Mouse (Mus musculus) right cerebral cortex, adult 18-20 months (tissue): ENCODE data around the gene Orai1.

Experiments used
- DNase-seq: peaks from one replicate; pipeline ENCODE4 v3.0.0; 2022; ENCODE audit warnings: mixed read lengths

Gene Orai1

GRCm38 (mm10) chr5:122997205-122998204 is 17.4 kb upstream of the Orai1 start:
- peak; percentile 80 for DNase-seq

DNA sequence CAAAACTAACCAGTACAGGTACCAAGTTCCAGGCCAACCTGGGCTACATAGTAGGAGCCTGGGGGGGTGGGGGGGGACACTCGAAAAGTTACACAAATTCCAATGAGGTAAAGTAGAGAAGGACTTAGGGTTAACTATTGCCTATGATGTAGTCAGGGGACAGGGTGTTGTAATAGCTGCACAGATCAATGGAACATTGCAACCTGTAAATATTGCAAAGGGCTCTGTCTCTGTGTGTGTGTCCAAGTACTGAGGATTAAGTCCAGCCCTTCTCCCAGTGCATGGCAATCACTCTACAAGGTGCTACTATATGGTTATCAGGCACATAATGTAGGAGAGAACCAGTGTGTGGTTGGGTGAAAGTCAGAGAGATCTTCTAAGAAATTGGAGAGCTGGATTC is 14.0 kb upstream of the Orai1 start:
- DNase-seq: no peak

GRCm38 (mm10) chr5:123005716-123006592 is 8.9 kb upstream of the Orai1 start:
- DNase-seq: no peak

- DNase-seq: peak; percentile 50
Measured at GRCm38 (mm10) chr5:123008877-123009493, 5.9 kb upstream of the Orai1 start.

DNA sequence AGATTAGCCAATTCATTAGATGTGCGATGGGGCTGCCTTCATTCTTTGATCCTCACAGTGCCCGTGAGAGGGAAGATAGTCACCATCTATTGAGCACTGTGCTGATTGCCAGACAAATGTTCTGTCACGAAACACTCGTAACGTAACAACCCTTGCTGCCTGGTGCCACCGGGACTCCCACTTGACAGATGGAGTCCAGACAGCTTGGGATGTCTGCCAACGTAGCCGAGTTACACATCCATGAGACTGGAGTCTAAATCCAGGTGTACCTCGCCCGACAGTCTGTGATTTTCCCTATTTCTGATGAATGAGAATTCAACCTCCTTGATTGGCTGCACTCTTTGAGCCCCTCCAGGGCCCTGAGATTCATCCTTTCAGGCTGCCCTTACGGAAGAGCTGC is 5.0 kb upstream of the Orai1 start:
- DNase-seq: peak; percentile 44

DNA sequence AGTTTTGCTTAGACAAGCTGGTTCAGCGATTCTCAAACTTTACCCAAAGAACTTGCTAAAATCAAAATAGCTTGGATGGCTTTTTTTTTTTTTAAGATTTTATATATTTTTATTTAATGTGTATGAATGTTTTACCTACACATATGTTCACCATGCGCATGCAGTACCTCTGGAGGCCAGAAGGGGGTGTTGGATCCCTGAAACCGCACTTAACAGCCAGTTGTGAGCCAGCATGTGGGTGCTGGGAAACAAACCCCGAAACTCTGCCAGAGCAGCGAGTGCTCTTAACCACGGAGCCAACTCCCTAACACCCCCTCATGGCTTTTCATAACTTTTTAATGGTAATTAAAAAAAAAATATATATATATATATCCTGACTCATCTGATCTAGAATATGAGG is 4.1 kb upstream of the Orai1 start:
- DNase-seq: no peak

- no peak for DNase-seq
Measured at GRCm38 (mm10) chr5:123011705-123012104, 3.2 kb upstream of the Orai1 start.

GRCm38 (mm10) chr5:123013599-123014315 is 1.1 kb upstream of the Orai1 start:
- DNase-seq: peak; percentile 77

DNA sequence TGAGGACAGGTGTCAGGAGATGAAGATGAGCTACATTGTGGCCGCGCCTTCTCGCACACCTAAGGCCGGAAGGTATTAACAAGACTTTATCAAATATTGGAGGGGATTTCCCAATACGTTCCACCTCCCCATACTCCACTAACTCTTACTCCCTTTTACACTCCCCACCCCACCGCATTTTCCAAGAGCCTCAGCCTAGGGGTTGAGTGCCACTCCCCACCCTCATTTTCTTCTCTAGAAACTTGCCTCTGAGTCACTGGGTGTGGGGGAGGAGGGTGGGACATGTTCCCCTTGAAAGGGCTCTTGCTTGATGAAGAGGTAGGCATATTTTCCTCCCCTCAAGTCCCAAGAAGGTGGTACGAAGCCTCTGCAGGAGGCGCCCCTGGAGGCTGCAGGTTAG is 1.0 kb downstream of the Orai1 start:
- no peak for DNase-seq

GRCm38 (mm10) chr5:123017504-123017903 is 2.6 kb downstream of the Orai1 start:
- DNase-seq: no peak

GRCm38 (mm10) chr5:123019336-123020016 is 4.6 kb downstream of the Orai1 start:
- no peak for DNase-seq

- DNase-seq: no peak
Measured at GRCm38 (mm10) chr5:123020426-123020825, 5.6 kb downstream of the Orai1 start.

DNA sequence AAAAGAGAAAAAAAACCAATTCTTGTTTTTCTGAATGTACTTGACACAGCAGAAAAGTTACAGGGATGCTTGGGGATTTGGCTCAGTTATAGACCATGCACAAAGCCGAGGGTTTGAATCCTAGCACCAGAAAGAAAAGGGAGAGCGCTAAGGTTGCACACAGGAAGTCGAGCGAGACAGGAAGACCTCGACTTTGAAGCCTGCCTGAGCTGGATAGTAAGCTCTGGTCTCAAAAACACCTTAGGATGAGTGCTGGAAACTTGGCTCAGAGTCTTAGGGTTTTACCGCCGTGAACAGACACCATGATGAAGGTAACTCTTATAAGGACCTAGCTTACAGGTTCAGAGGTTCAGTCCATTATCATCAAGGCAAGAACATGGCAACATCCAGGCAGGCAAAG is 6.6 kb downstream of the Orai1 start:
- DNase-seq: no peak

GRCm38 (mm10) chr5:123023049-123023448 is 8.2 kb downstream of the Orai1 start:
- DNase-seq: no peak

- DNase-seq: no peak
Measured at GRCm38 (mm10) chr5:123024312-123024711, 9.4 kb downstream of the Orai1 start.

DNA sequence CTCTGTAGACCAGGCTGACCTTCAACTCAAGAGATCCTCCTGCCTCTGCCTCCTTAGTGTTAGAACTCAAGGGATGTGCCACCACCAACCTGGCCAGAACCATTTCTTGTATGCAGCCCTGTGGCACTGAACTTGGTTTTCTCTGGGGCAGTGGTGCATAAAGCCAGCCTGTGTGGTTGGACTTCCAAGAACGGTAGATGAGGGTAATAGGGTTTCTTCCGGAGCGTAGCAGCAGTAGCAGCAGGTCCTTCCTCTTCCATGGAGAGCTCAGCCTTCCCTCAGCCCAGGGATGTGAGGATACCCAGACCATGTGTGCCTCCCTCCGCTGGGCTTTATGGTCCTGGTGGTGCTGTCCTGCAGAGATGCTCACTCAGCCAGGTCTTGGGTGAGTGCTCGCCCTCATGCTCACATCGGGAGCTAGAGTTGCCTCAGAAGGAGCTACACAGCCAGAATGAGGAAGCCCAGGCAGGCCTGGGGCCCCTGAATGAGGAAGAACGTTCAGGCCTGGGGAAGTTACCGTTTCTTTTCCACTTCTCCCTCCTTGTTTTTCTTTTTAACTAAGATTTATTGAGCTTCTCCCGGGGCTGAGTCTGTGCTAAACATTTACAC is 10.2 kb downstream of the Orai1 start:
- DNase-seq: no peak

GRCm38 (mm10) chr5:123026414-123026813 is 11.5 kb downstream of the Orai1 start:
- no peak for DNase-seq

- no peak for DNase-seq
Measured at GRCm38 (mm10) chr5:123027436-123027835, 12.6 kb downstream of the Orai1 start.

- DNase-seq: no peak
Measured at GRCm38 (mm10) chr5:123029729-123030128, 14.9 kb downstream of the Orai1 start.

- DNase-seq: no peak
Measured at GRCm38 (mm10) chr5:123031312-123031711, 16.4 kb downstream of the Orai1 start.

- DNase-seq: no peak
Measured at GRCm38 (mm10) chr5:123033646-123034160, 18.8 kb downstream of the Orai1 start.
